Mouse (Mus musculus): Measurements from ENCODE around the gene Svs5.
"Not testable (repeated sequence)": the region's sequence is repeated elsewhere in the genome, so short reads cannot be mapped to it uniquely, and the experiment has no call there.

Gene Svs5

GRCm38 (mm10) chr2:164332440-164332839 lies at the start of gene Svs5:
Svs5 (plus strand) TSS chr2:164332740.
- not testable (repeated sequence) for DNase-seq

GRCm38 (mm10) chr2:164288968-164289367 lies 43.6 kb upstream of the Svs5 start, which contains the start of gene Svs3a:
Svs3a (plus strand) TSS chr2:164289268.
- not testable (repeated sequence) for DNase-seq

GRCm38 (mm10) chr2:164312599-164312998 lies 19.9 kb upstream of the Svs5 start:
- no peak for DNase-seq

DNA sequence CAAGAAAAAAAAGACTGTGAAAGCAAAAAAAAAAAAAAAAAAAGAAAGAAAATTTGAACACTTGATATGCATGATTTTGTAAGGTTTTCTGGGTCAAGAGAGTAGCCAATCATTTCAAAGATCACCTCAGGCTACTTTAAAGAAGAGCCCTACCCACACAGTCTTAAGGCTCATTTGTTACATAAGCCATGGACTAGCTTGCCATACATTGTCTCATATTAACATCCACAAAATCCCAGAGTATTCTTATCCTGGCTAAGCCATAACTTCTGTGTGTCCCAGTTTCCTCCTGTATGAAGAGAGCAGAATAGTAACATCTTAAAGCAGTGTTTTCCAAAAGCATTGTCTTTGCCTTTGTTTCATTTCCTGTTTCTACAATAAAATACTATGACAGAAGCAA lies 17.1 kb upstream of the Svs5 start:
- not testable (repeated sequence) for DNase-seq

DNA sequence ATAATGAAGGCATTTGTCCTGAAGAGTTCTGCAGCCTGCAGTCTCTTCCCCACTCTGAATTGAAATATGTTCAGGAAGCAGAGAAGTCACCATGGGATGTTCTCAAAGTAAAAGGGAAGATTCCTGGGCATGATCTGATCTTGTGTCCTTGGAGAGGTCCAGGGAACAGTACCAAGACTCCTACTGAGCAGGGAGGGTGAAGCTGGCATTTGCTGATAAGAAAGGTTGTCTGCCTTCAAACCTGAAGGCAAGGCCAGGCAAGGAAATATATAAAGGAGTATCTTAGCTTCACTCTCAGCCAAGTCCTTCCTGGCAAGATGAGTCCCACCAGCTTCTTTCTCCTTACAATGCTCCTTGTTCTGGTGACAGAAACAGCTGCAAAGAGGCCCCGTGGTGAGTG lies 16.1 kb upstream of the Svs5 start, which contains the start of gene Svs6:
Svs6 (plus strand) TSS at position 301 of the 400 bp plus-strand sequence.
- not testable (repeated sequence) for DNase-seq

DNA sequence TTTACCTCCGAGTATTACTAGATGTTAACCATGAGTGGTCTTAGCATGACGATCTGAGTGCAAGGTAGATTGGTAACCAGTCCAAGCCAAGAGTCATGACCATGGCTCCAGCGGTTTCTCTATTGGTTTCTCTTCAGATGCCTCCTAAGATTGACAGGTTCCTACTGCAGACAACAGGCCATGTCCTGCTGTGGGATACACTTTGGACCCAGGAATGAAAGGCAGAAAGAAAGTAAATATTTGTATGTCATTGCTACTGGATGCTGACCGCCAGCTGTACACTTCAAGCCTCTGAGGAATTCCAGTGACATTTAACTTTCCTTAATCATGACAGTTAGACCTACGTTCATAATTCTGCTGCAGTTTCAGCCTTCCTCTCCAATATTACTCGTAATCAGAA lies 11.6 kb upstream of the Svs5 start:
- no peak for DNase-seq

DNA sequence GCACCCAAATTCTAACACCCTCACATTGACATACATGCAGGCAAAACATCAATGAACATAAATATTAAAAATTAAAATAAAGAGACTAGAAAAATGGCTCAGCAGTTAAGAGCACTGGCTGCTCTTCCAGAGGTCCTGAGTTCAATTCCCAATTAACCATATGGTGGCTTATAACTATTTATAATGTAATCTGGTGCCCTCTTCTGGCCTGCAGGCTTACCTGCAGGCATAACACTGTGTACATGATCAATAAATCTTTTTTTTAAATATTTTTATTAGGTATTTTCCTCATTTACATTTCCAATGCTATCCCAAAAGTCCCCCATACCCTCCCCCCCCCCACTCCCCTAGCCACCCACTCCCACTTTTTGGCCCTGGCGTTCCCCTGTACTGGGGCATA lies 11.2 kb downstream of the Svs5 start:
- not testable (repeated sequence) for DNase-seq

GRCm38 (mm10) chr2:164347697-164348096 lies 15.2 kb downstream of the Svs5 start:
- DNase-seq: not testable (repeated sequence)

- peak; percentile 27 for DNase-seq
Measured at GRCm38 (mm10) chr2:164348980-164349379, 16.4 kb downstream of the Svs5 start.

- no peak for DNase-seq
Measured at GRCm38 (mm10) chr2:164352697-164353096, 20.2 kb downstream of the Svs5 start.

GRCm38 (mm10) chr2:164353356-164353755 lies 20.8 kb downstream of the Svs5 start:
- no peak for DNase-seq

DNA sequence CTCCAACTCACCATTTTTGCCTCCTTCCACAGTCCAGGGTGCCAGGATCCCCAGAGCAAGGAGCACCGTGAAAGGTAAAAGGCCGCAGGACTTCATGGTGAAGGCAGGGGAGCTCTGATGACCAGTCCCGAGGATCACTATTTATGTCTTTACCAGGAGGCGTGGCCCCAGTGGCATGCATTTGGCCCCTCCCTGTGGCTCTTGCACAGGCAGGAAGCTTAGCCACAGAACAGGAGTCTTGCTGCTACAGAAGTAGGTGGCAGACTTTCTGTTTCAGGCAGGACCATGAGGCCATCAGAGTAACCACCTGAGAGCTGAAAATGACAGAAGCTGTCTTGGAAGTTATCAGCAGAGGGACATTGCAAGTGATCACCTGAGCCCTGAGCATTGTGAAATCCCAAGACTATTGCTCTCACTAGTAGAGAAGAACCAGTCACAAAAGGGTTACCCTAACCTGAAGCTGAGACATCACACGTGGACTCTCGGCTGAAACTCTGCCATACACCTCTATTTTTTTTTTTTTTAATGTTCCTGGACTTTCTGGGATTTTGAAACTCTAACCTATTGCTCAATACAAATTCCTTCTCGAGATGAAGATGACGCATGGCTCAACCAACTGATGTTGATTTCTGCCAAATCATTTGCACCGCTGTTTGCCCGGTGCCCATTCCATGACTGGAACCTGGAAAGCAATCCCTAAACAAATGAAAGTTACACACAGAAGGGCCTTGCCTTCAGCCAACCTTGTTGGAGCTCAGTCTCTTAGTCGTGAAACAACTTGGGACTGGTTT lies 23.8 kb downstream of the Svs5 start:
- no peak for DNase-seq

DNA sequence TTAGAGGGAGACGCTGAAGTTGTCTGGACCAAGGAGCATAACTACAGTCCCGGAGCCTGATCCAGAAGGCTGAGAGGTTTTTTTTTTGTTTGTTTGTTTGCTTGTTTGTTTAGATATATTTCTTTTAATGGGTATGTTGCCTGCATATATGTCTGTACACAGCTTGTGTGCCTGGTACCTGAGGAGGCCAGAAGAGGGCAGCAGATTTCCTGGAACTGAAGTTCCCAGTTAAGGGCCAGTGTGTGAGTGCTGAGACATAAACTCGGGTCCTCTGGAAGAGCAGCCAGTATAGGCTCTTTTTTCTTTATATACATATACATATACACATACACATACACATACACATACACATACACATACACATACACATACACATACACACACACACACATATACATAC lies 25.8 kb downstream of the Svs5 start:
- peak; percentile 6 for DNase-seq

DNA sequence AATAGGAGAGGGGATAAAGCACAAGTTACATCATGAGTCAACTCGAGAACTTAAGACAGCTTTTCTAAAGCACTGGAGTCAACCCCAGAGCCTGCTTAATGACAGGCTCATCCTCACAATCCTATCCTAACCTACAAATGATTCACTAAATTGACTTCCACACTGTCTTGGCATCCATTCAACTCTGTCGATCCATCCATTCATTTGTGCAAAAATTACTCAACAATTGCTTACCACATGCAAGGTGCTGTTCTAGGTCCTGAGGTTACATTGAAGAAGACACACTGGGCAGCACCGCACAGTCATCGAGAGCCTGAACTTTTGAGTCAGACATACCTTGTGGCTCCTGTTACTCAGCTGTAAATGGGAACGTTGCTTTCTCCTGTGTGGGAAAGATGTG lies 26.5 kb downstream of the Svs5 start:
- no peak for DNase-seq

GRCm38 (mm10) chr2:164359668-164360067 lies 27.1 kb downstream of the Svs5 start:
- DNase-seq: no peak

- DNase-seq: no peak
Measured at GRCm38 (mm10) chr2:164360974-164361657, 28.6 kb downstream of the Svs5 start.

DNA sequence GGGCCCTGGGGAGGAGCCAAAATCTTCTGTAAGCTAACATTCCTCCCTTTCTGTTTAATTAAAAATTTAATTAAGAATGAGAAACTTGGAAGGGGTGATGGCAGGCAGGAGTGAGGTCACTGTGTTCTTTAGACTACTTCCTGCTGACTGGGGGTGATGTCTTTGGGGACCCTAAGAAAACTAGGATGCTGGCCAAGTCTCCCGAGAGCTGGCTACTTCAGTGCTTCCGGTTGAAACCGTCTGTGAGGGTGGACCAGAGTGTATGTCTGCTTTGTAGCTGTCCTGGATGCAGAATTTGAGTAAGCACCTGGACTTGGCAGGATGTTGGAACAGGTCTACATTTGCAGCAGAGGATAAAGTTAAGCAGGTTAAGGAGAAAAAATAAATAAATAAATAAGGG lies 34.4 kb downstream of the Svs5 start:
- DNase-seq: no peak

DNA sequence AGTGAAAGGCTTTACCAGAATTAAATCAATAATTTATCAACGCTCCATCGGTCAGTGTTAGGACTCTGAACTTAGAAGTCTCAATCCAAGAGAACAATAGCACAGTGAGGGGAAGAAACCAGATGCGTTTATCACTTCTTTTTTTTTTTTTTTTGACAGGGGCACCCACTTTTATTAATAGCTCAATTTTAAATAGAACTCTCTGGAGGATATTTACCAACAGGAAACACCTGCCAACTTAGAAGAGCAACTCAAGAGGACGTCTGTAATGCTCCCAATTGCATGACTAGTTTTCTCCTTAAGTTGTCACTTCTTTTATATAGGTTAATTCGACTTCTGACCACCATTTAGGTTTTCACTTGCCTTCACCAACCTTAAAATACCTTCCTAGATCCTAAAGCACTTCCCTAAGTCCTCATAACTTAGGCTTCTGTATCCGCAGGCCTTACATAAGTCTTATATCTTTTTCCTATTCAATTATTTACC lies 36.1 kb downstream of the Svs5 start:
- DNase-seq: no peak

GRCm38 (mm10) chr2:164371371-164371770 lies 38.8 kb downstream of the Svs5 start:
- DNase-seq: no peak

DNA sequence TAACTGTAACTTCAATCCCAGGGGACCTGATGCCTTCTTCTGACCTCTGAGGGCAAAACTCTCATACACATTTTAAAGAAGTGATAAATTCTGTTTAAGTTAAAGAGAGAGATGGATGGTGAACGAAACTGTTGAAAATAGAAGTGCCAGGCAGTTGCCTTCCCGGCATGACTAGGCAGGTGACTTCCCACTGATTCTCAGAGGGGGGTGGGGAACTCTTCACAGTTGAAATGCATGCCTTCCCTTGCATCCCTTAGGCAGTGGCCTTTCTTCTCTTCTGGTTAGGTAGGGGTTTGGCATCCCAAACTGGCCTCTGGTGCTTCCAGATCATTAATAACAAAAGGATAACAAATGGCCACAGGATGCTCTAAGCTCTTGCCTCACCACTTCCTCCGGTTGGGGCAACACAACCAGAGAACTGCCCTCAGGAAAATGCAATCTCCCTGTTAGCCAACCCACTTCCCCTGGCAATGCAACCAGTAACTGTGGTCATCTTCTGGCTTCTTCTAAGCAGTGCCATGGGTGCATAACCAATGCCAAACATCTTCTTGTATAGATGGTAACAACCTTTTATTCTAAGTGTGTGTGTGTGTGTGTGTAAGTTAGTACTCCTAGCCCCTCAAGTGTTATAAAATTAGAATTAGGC lies 40.0 kb downstream of the Svs5 start:
- DNase-seq: no peak

GRCm38 (mm10) chr2:164373187-164373586 lies 40.6 kb downstream of the Svs5 start:
- DNase-seq: no peak

DNA sequence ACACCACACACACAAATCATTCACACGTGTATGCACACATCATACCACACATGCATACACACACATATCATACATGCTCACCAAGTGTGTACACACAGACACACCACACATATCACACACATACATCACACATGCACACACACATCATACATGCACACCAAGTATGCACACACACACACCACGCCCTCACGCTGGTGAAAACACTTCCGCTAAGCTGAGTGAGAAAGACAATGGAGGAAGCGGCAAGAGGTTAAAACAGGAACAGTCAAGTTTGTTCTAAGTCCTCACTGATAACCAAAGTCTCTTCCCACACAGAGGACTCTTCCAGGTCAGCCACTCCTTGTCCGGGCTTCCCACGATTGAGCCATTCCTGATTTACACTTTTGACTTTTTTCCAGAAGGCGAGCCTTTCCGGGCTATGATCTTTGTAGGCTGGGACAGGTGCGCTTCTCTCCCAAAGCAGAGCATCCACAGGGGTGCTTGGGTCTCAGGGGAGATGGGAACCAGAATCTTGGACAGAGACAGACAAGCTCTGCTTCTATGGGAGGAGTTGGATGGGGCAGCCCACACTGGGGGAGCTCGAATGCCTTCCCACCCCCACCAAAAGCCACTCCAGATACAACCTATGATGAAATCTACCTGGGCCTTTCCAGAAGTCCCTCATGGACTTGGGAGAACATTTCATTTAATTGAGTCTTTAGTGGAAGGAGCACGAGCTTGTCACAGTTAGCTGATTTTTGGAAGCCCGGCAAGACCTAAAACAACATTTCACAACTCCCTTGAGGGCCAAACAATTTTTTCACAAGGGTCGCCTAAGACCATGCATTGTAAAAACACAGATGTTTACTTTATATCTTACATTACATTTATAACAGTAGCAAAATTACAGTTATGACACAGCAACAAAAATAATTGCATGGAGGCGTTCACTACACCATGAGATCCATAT lies 45.2 kb downstream of the Svs5 start:
- no peak for DNase-seq

Data from thymus, postnatal 25 days (tissue).